Mouse (Mus musculus): ENCODE data around the gene Mex3d. TPM values are rescaled to one million over a fixed set of nuclear protein-coding genes. Genes with fewer than 3 reads are reported as not detected.
A peak's percentile ranks its signal among the peaks of the same experiment; 100 is the strongest.

The Mex3d gene
- polyA plus RNA-seq, 1 experiment: 7.9 TPM

DNA sequence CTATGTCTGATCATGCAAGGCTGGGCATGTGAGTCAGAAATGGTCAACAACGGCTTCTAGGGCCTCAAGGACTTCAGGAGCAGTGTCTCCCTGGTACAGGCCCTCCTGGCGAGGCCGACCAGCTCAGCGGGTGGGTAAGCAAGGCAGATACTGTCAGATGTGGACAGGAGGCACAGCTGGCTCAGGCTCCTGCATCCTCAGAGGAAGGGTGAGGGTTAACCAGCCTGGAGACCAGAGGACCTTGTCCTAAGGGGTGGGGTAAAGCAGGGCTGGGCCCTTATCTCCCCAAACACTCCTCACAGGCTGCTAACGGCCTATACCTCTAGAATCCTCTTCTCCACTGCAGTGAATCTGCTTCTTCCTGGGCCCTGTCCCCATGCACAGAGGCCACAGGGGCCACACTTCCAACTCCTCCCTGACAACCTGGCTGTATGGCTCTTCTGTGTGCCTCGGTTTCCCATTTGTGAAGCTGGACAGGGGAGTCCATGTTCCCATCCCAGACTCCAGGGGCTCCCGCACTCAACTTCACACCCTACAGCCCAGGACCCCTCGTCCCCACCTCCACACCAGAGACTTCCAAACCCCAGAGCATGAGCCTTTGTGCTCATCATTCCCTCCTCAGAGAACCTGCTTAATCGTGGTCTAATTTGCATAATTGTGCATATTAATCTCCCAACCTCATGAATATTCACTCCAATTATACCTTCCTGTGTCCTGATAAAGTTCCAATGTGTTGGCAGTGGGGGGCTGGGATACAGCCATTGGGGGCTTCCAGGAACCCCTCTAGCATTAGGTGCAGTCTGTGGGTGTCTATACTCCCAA, 34.4 kb upstream of the Mex3d start:
- TF ChIP-seq POLR2A (IDR thresholded peaks at IDR 0.05; ENCODE audit: low read depth, low read length) (no peak), CTCF (conservative IDR thresholded peaks at IDR 0.05; ENCODE audit: insufficient read depth, insufficient read length, low read depth, low read length) (no peak)
- Histone ChIP-seq H3K27ac (ENCODE audit: insufficient read depth, low read depth, low read length) (no peak overlapping the region), H3K36me3 (ENCODE audit: control insufficient read depth, insufficient read depth, low read length) (peaks cover 1% of the 10 kb centered on the region; the same call in 1 of the 2 replicates), H3K4me3 (ENCODE audit: insufficient read depth, low read depth, low read length) (no peak overlapping the region), H3K27me3 (replicated peaks; ENCODE audit: control insufficient read depth, insufficient read depth, low read length) (no peaks in the 10 kb centered on the region), H3K4me1 (ENCODE audit: control insufficient read depth, insufficient read depth, low read length) (no peaks in the 10 kb centered on the region)
- DNase-seq: no peak
- WGBS: 87% methylated on average over 9 of the region's 9 CpGs

DNA sequence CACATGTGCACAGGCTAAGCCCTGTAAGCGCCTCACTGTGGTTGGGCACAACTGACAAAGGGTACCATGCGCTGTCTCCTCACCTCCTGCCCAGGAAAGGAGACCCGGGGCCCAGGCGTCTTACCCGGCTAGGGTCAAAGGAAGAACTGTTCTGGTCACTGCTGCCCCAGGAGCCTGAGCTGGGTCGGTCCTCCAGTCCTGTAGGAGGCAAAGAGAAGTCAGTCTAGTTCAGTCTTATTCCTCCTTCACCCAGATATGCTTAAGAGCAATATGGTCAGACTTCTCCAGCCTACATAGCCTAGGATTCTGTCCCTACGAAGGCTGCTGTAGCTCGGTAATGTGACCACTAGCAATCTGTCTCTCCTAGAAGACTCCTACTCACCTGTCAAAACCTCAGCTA, 33.7 kb upstream of the Mex3d start:
- DNase-seq: no peak
- 92% methylated on average over 8 of the region's 8 CpGs for WGBS

DNA sequence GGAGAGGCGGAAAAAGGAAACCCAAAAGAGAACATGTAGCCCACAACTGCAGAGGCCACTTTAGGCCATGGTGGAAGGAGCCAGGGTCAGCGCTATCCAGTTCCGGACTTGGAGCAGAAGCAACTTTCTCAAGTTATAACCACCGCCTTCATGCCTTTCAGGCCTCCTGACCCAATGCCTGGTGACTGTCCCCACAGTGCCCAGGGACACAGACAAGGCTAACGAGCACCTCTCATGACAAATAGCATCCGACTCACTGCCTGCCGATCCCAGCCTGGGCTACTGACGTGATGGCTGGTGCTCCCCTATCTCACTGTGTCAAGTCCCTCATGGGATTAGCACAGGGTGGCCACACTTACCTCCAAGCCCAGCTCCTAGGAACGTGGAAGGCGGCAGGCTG, 33.3 kb upstream of the Mex3d start:
- Histone ChIP-seq H3K36me3 (ENCODE audit: control insufficient read depth, insufficient read depth, low read length) (peaks cover 1% of the 10 kb centered on the region; the same call in 1 of the 2 replicates), H3K4me1 (ENCODE audit: control insufficient read depth, insufficient read depth, low read length) (no peaks in the 10 kb centered on the region), H3K27me3 (replicated peaks; ENCODE audit: control insufficient read depth, insufficient read depth, low read length) (no peaks in the 10 kb centered on the region), H3K4me3 (ENCODE audit: insufficient read depth, low read depth, low read length) (no peak overlapping the region), H3K27ac (ENCODE audit: insufficient read depth, low read depth, low read length) (no peak overlapping the region)
- no peak for DNase-seq
- 93% methylated on average over 10 of the region's 10 CpGs for WGBS
- TF ChIP-seq POLR2A (IDR thresholded peaks at IDR 0.05; ENCODE audit: low read depth, low read length): no peak
- no peak for TF ChIP-seq CTCF (conservative IDR thresholded peaks at IDR 0.05; ENCODE audit: insufficient read depth, insufficient read length, low read depth, low read length)

More for the DNA sequence above, 33.7 kb upstream of the Mex3d start:
- H3K4me3 ChIP-seq (ENCODE audit: insufficient read depth, low read depth, low read length): no peak overlapping the region
- no peak overlapping the region for H3K27ac ChIP-seq (ENCODE audit: insufficient read depth, low read depth, low read length)
- peaks cover 1% of the 10 kb centered on the region; the same call in 1 of the 2 replicates for H3K36me3 ChIP-seq (ENCODE audit: control insufficient read depth, insufficient read depth, low read length)
- no peak for TF ChIP-seq POLR2A (IDR thresholded peaks at IDR 0.05; ENCODE audit: low read depth, low read length)
- TF ChIP-seq CTCF (conservative IDR thresholded peaks at IDR 0.05; ENCODE audit: insufficient read depth, insufficient read length, low read depth, low read length): no peak
- H3K27me3 ChIP-seq (replicated peaks; ENCODE audit: control insufficient read depth, insufficient read depth, low read length): no peaks in the 10 kb centered on the region
- no peaks in the 10 kb centered on the region for H3K4me1 ChIP-seq (ENCODE audit: control insufficient read depth, insufficient read depth, low read length)

DNA sequence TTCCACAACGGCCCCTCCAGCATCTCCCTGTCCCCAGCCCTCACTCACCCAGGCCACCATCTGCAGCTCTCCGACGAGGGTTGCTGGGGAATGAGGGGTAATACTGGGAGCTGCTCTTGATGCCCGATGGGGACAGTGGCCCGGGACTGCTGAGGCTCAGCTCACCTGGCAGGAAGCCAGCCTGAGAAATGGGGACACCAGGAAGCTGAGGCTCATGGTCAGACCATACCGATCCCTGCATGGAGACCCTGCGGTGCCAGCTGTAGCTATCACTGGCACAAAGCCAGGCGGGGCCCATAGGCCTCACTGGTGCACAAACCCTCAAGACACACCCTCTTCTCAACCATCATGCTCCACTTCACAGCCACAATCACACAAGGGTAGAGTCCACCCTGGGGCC, 32.0 kb upstream of the Mex3d start:
- peaks cover 1% of the 10 kb centered on the region; the same call in 1 of the 2 replicates for H3K36me3 ChIP-seq (ENCODE audit: control insufficient read depth, insufficient read depth, low read length)
- H3K4me3 ChIP-seq (ENCODE audit: insufficient read depth, low read depth, low read length): no peak overlapping the region
- H3K27ac ChIP-seq (ENCODE audit: insufficient read depth, low read depth, low read length): no peak overlapping the region
- no peaks in the 10 kb centered on the region for H3K27me3 ChIP-seq (replicated peaks; ENCODE audit: control insufficient read depth, insufficient read depth, low read length)
- 80% methylated on average over 8 of the region's 8 CpGs for WGBS
- DNase-seq: no peak
- TF ChIP-seq CTCF (conservative IDR thresholded peaks at IDR 0.05; ENCODE audit: insufficient read depth, insufficient read length, low read depth, low read length) (no peak), POLR2A (IDR thresholded peaks at IDR 0.05; ENCODE audit: low read depth, low read length) (no peak)
- no peaks in the 10 kb centered on the region for H3K4me1 ChIP-seq (ENCODE audit: control insufficient read depth, insufficient read depth, low read length)

DNA sequence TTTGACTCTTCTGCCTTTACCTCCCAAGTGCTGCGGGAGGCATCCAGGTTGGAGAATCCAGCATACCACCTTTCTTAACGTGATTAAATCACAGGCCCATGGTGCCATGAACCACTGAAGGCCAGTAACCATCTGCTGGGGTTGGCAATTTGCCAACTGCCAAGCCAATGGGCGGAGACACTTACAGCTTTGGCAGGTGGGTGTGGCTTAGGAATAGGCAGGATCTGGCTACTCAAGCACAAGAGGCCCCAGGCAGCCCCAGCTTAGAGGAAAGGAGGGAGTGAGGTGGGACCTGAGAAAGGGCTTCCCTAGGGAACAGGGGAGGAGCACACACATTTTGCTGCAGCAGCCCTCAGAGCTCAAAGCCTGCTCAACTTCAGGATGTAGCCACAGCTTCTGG, 30.9 kb upstream of the Mex3d start:
- WGBS: 54% methylated on average over 3 of the region's 3 CpGs
- DNase-seq: peak; percentile 56
- H3K4me3 ChIP-seq (ENCODE audit: insufficient read depth, low read depth, low read length): no peak overlapping the region
- no peak for TF ChIP-seq POLR2A (IDR thresholded peaks at IDR 0.05; ENCODE audit: low read depth, low read length)
- no peak for TF ChIP-seq CTCF (conservative IDR thresholded peaks at IDR 0.05; ENCODE audit: insufficient read depth, insufficient read length, low read depth, low read length)
- H3K36me3 ChIP-seq (ENCODE audit: control insufficient read depth, insufficient read depth, low read length): peaks cover 1% of the 10 kb centered on the region; the same call in 1 of the 2 replicates
- H3K4me1 ChIP-seq (ENCODE audit: control insufficient read depth, insufficient read depth, low read length): no peaks in the 10 kb centered on the region
- H3K27me3 ChIP-seq (replicated peaks; ENCODE audit: control insufficient read depth, insufficient read depth, low read length): no peaks in the 10 kb centered on the region
- no peak overlapping the region for H3K27ac ChIP-seq (ENCODE audit: insufficient read depth, low read depth, low read length)

DNA sequence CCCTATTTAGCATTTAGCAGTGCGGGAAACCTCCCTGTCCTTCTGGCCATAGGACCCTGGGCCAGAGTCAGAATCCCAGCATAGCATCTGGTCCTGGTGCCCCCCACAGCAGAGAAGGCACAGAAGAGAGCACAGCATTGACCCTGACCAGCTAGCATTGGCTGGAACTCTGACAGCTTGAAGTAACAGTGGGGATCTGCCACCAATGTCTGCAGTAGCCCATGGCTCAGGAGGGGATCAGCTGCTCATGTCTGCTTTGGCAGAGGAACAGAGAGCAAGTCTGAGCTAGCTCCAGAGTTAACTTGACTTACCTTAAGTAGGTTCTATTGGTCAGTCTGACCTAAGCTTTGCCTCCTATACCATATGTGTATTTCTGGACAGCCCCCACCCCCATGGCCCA, 30.4 kb upstream of the Mex3d start:
- Histone ChIP-seq H3K4me3 (ENCODE audit: insufficient read depth, low read depth, low read length) (no peak overlapping the region), H3K27me3 (replicated peaks; ENCODE audit: control insufficient read depth, insufficient read depth, low read length) (no peaks in the 10 kb centered on the region), H3K4me1 (ENCODE audit: control insufficient read depth, insufficient read depth, low read length) (no peaks in the 10 kb centered on the region), H3K27ac (ENCODE audit: insufficient read depth, low read depth, low read length) (no peak overlapping the region), H3K36me3 (ENCODE audit: control insufficient read depth, insufficient read depth, low read length) (peaks cover 1% of the 10 kb centered on the region; the same call in 1 of the 2 replicates)
- TF ChIP-seq POLR2A (IDR thresholded peaks at IDR 0.05; ENCODE audit: low read depth, low read length) (no peak), CTCF (conservative IDR thresholded peaks at IDR 0.05; ENCODE audit: insufficient read depth, insufficient read length, low read depth, low read length) (no peak)
- no peak for DNase-seq
- 89% methylated on average over 1 of the region's 1 CpGs for WGBS

DNA sequence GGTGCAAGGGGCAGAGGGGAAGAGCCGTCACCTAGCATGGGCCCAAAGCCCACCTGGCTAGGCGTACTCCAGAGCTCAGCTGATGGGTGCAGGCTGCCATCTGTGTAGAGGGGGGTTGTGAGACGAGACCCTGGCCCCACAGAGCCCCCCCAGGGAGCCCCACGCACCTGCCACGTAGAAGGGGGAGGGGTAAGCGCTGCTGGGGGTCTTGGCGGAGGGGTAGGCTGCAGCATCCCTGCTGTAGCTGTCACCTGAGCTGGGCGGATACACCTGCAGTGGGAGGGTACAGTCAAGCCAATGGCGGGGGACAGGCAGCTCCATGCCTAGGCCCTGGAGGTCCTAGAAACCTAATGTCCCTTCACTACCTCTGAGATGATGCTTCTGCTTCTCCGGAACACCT, 29.9 kb upstream of the Mex3d start:
- Histone ChIP-seq H3K27ac (ENCODE audit: insufficient read depth, low read depth, low read length) (no peak overlapping the region), H3K36me3 (ENCODE audit: control insufficient read depth, insufficient read depth, low read length) (peaks cover 1% of the 10 kb centered on the region; the same call in 1 of the 2 replicates), H3K4me3 (ENCODE audit: insufficient read depth, low read depth, low read length) (no peak overlapping the region), H3K27me3 (replicated peaks; ENCODE audit: control insufficient read depth, insufficient read depth, low read length) (no peaks in the 10 kb centered on the region), H3K4me1 (ENCODE audit: control insufficient read depth, insufficient read depth, low read length) (no peaks in the 10 kb centered on the region)
- TF ChIP-seq POLR2A (IDR thresholded peaks at IDR 0.05; ENCODE audit: low read depth, low read length) (no peak), CTCF (conservative IDR thresholded peaks at IDR 0.05; ENCODE audit: insufficient read depth, insufficient read length, low read depth, low read length) (no peak)
- WGBS: 95% methylated on average over 10 of the region's 10 CpGs
- DNase-seq: no peak
